13 mouse cellular contexts compared by ENCODE assay signal in genomic region chr2:143806140-143806923, GRCm38 (mm10). TPM values are rescaled to one million over a fixed set of nuclear protein-coding genes. Genes with fewer than 3 reads are reported as not detected.
DNase-seq lines count a peak whose midpoint lies in the region; ATAC-seq and TF ChIP-seq lines count a peak whose summit lies in the region.
"Had no signal": no experiment of that assay in that cellular context is flagged by ENCODE, and none has a peak within 500 bp of the region (broad histone marks: within the 10 kb centered on the region; RNA-seq: fewer than 3 reads in every experiment).

No protein-coding gene starts in this region.

- H3K27ac ChIP-seq in hindbrain, embryonic 12.5 days: no peak overlapping the region
- H3K27ac ChIP-seq in hindbrain, embryonic 16.5 days (ENCODE audit: low read depth, low read length): no peak overlapping the region
- H3K27ac ChIP-seq in lung, embryonic 16.5 days (ENCODE audit: low read length): peak overlapping the region; percentile 79
- H3K27ac ChIP-seq: macrophage had no signal

- H3K27me3 ChIP-seq in hindbrain, embryonic 12.5 days: no peaks in the 10 kb centered on the region
- H3K27me3 ChIP-seq in hindbrain, embryonic 16.5 days (replicated peaks; ENCODE audit: control insufficient read depth, insufficient read depth, low read length): no peaks in the 10 kb centered on the region
- no peaks in the 10 kb centered on the region for H3K27me3 ChIP-seq in lung, embryonic 16.5 days (ENCODE audit: control insufficient read depth, insufficient read depth, low read depth, low read length)

- ATAC-seq in hindbrain, embryonic 12.5 days (ENCODE audit: low FRiP score): peak; percentile 29; the same call in 1 of the 2 replicates
- ATAC-seq in hindbrain, embryonic 16.5 days: no peak
- ATAC-seq in lung, embryonic 16.5 days (ENCODE audit: low read depth): peak; percentile 93
- ATAC-seq: forebrain, embryonic 14.5 days had no signal

- TF ChIP-seq POLR2A in brain, embryonic 14.5 days (IDR thresholded peaks at IDR 0.05; ENCODE audit: borderline replicate concordance, extremely low read depth, insufficient read depth, insufficient read length, poor library complexity, severe bottlenecking): no peak

- peak; percentile 27 for DNase-seq in brain, embryonic 14.5 days (ENCODE audit: low read depth)
- DNase-seq in kidney, adult 9 months: peak; percentile 43
- no peak for DNase-seq in thymus, postnatal 14 days
- no peak for DNase-seq in gastrocnemius, postnatal 4 days (ENCODE audit: low spot score in 2 of 2)
- DNase-seq: cerebellum, adult 11 months; embryo, embryonic 11 days; spleen, adult 18-20 months; thymus, postnatal 4 days had no signal

- H3K9ac ChIP-seq in hindbrain, embryonic 12.5 days: no peak overlapping the region
- H3K9ac ChIP-seq in hindbrain, embryonic 16.5 days (ENCODE audit: low read depth, low read length): no peak overlapping the region
- H3K9ac ChIP-seq in lung, embryonic 16.5 days (ENCODE audit: low read length): no peak overlapping the region

- TF ChIP-seq CTCF in brain, embryonic 14.5 days (IDR thresholded peaks at IDR 0.05; ENCODE audit: borderline replicate concordance, extremely low read depth, insufficient read depth, insufficient read length): no peak

- H3K9me3 ChIP-seq in hindbrain, embryonic 12.5 days (replicated peaks): no peaks in the 10 kb centered on the region
- no peaks in the 10 kb centered on the region for H3K9me3 ChIP-seq in hindbrain, embryonic 16.5 days (ENCODE audit: control insufficient read depth, low read length)
- H3K9me3 ChIP-seq in lung, embryonic 16.5 days (ENCODE audit: control insufficient read depth, low read length): no peaks in the 10 kb centered on the region

- 67% methylated on average over 15 of the region's 15 CpGs for WGBS in hindbrain, embryonic 12.5 days
- 60% methylated on average over 15 of the region's 15 CpGs for WGBS in hindbrain, embryonic 16.5 days
- 42% methylated on average over 15 of the region's 15 CpGs for WGBS in lung, embryonic 16.5 days

- H3K4me2 ChIP-seq in hindbrain, embryonic 12.5 days (replicated peaks): no peak overlapping the region
- no peak overlapping the region for H3K4me2 ChIP-seq in hindbrain, embryonic 16.5 days (ENCODE audit: low read length)
- peak overlapping the region; percentile 15 for H3K4me2 ChIP-seq in lung, embryonic 16.5 days (ENCODE audit: low read depth, low read length)

- H3K36me3 ChIP-seq in hindbrain, embryonic 12.5 days: no peaks in the 10 kb centered on the region
- H3K36me3 ChIP-seq in hindbrain, embryonic 16.5 days (ENCODE audit: control insufficient read depth, insufficient read depth, low read length): no peaks in the 10 kb centered on the region
- no peaks in the 10 kb centered on the region for H3K36me3 ChIP-seq in lung, embryonic 16.5 days (ENCODE audit: control insufficient read depth, insufficient read depth, low read length)

- peaks cover 6% of the 10 kb centered on the region for H3K4me1 ChIP-seq in hindbrain, embryonic 12.5 days
- no peaks in the 10 kb centered on the region for H3K4me1 ChIP-seq in hindbrain, embryonic 16.5 days (ENCODE audit: control insufficient read depth, insufficient read depth, low read depth, low read length)
- H3K4me1 ChIP-seq in lung, embryonic 16.5 days (replicated peaks; ENCODE audit: control insufficient read depth, insufficient read depth, low read length): no peaks in the 10 kb centered on the region; the same call in none of the 2 replicates

- H3K4me3 ChIP-seq in hindbrain, embryonic 12.5 days: no peak overlapping the region
- H3K4me3 ChIP-seq in hindbrain, embryonic 16.5 days (ENCODE audit: low read length): no peak overlapping the region
- no peak overlapping the region for H3K4me3 ChIP-seq in lung, embryonic 16.5 days (ENCODE audit: low read length)

RNA-seq across cellular contexts. Expression of gene Bfsp1, which starts 56.6 kb away (rescaled TPM):
- 2.3 and 2.4 TPM in 2 replicates for polyA plus RNA-seq in hindbrain, embryonic 12.5 days (2016; fragmentation: Nextera tagmentation; extraction: Ambion mirVana)
- polyA plus RNA-seq in hindbrain, embryonic 16.5 days (2015; fragmentation: Nextera tagmentation; extraction: Ambion mirVana): 0.85 and 2.0 TPM in 2 replicates
- 0.86 and 1.7 TPM in 2 replicates for polyA plus RNA-seq in brain, embryonic 14.5 days (2012; rRNA removed)
- polyA plus RNA-seq in lung, embryonic 16.5 days (2015; fragmentation: Nextera tagmentation; extraction: Ambion mirVana): 1.6 and 2.2 TPM in 2 replicates
- total RNA-seq in gastrocnemius, postnatal 4 days (2021): 1 to 10 TPM; 1.2 to 1.3 TPM

Comparison
In these comparisons a context has a peak if more than half of its experiments do, and no peak if none do; other contexts are left out.
1. DNase-seq: peak in brain, embryonic 14.5 days (single experiment) and kidney, adult 9 months (single experiment); none in thymus, postnatal 14 days (single experiment) and gastrocnemius, postnatal 4 days (0 of 2).